Mouse (Mus musculus) heart, adult 2 months (tissue): Measurements from ENCODE around the gene Gpr142.

Source experiments
- CTCF ChIP-seq: fragments of 200-600 bp; IDR thresholded peaks from 2 replicates; pipeline ENCODE4 v1.8.1; 2022; ENCODE audit warnings: antibody characterized with exemption, mild to moderate bottlenecking, moderate library complexity
- EP300 ChIP-seq: fragments of 200-500 bp; IDR thresholded peaks from 2 replicates; pipeline ENCODE4 v1.6.1; 2011; ENCODE audit warnings: low read depth, low read length, control low read depth; ENCODE audit not compliant: insufficient read depth
- POLR2A ChIP-seq: fragments of 200-500 bp; IDR thresholded peaks from 2 replicates; pipeline ENCODE4 v1.6.1; 2011; ENCODE audit warnings: mild to moderate bottlenecking, low read depth, low read length, control low read depth; ENCODE audit not compliant: insufficient read depth

- TF ChIP-seq EP300 (no peak), POLR2A (no peak), CTCF (no peak)
Observed at GRCm38 (mm10) chr11:114797176-114797575, 1.5 kb upstream of the Gpr142 start.
